In the genomic region with DNA sequence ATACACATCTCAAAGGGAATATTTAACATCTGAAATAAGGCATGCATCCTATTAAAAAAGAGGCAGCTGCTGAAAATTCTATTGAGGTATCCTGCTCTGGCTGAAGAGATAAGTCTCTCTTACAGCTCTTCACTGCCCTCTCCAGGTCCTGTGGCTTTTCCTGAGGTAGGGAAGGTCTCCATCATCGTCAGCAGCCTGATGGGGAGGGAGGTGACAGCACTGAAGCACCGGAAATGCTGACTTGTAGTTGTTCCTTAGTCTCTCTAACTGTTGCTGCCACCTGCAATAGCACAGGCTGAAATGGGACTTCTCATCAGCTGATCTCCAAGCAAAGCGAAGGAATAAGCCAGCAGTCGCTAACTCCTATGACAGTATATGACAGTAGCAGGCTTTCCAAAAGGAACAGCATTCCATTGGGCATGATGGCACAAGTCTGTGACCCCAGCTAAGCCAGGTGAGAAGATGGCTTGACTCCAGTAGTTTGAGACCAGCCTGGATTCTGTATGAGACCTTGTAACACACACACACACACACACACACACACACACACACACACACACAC, we compare ENCODE assay signal across 8 mouse cellular contexts.
A peak's percentile ranks its signal among the peaks of the same experiment; 100 is the strongest.
DNase-seq lines count a peak whose midpoint lies in the region; ATAC-seq and TF ChIP-seq lines count a peak whose summit lies in the region.

No protein-coding gene starts in this region.

- ATAC-seq in kidney, embryonic 15.5 days (replicated peaks; ENCODE audit: low FRiP score), result no peak
- ATAC-seq in granulocyte monocyte progenitor cell, adult 5-6 weeks (replicated peaks; ENCODE audit: poor library complexity, severe bottlenecking), result peak; percentile 42; the same call in 1 of the 2 replicates
- no peak for ATAC-seq in megakaryocyte, adult 5-6 weeks (ENCODE audit: poor library complexity, severe bottlenecking)

- no peak overlapping the region for H3K4me3 ChIP-seq in kidney, embryonic 15.5 days (replicated peaks)
- H3K4me3 ChIP-seq in olfactory bulb, adult 2 months (ENCODE audit: insufficient read depth, low read depth, low read length), result no peak overlapping the region

- no peaks in the 10 kb centered on the region for H3K27me3 ChIP-seq in kidney, embryonic 15.5 days

- H3K4me1 ChIP-seq in kidney, embryonic 15.5 days, result no peaks in the 10 kb centered on the region
- 0 out of 2 replicates have a peak, but pooled peaks cover 4% of the 10 kb centered on the region for H3K4me1 ChIP-seq in olfactory bulb, adult 2 months (ENCODE audit: control insufficient read depth, insufficient read depth, low read length)

- H3K9me3 ChIP-seq in kidney, embryonic 15.5 days (replicated peaks), result no peaks in the 10 kb centered on the region

- TF ChIP-seq POLR2A in olfactory bulb, adult 2 months (IDR thresholded peaks at IDR 0.05; ENCODE audit: insufficient read depth, low read depth, low read length), result no peak

- no peak overlapping the region for H3K27ac ChIP-seq in kidney, embryonic 15.5 days
- H3K27ac ChIP-seq in olfactory bulb, adult 2 months (ENCODE audit: insufficient read depth, low read depth, low read length), result peak overlapping the region; percentile 40; the same call in 1 of the 2 replicates

- no peak overlapping the region for H3K9ac ChIP-seq in kidney, embryonic 15.5 days

- H3K4me2 ChIP-seq in kidney, embryonic 15.5 days, result no peak overlapping the region

- WGBS in kidney, embryonic 15.5 days, result 45% methylated on average over 4 of the region's 4 CpGs
- 35% methylated on average over 4 of the region's 4 CpGs for WGBS in olfactory bulb, adult 2 months

- peak; percentile 5 for DNase-seq in adrenal gland, postnatal 10 days
- no peak for DNase-seq in adrenal gland, adult 8-10 months
- peak; percentile 14 for DNase-seq in kidney, adult 18-20 months
- DNase-seq in frontal cortex, postnatal 25 days (ENCODE audit: low spot score in 2 of 2), result no peak

- TF ChIP-seq CTCF in olfactory bulb, adult 2 months (IDR thresholded peaks at IDR 0.05; ENCODE audit: insufficient read depth, low read depth, low read length), result no peak

- H3K36me3 ChIP-seq in kidney, embryonic 15.5 days, result no peaks in the 10 kb centered on the region

Comparison
In these comparisons a context has a peak if more than half of its experiments do, and no peak if none do; other contexts are left out.
1. DNase-seq: peak in adrenal gland, postnatal 10 days (single experiment) and kidney, adult 18-20 months (single experiment); none in adrenal gland, adult 8-10 months (single experiment) and frontal cortex, postnatal 25 days (0 of 2).